Mouse (Mus musculus) testis, adult 2 months (tissue): ENCODE results near the gene Gm44790.

Experiments used
- CTCF ChIP-seq: fragments of 200-500 bp; IDR thresholded peaks from 2 replicates; pipeline ENCODE4 v1.5.1; 2012; ENCODE audit warnings: low read depth, mild to moderate bottlenecking, inconsistent platforms, low read length, moderate library complexity; ENCODE audit not compliant: control insufficient read depth, insufficient read depth, insufficient replicate concordance
- POLR2A ChIP-seq: fragments of 200-500 bp; IDR thresholded peaks from 2 replicates; pipeline ENCODE4 v1.6.1; 2012; ENCODE audit warnings: low read depth, mild to moderate bottlenecking, inconsistent platforms, low read length, moderate library complexity; ENCODE audit not compliant: control insufficient read depth

GRCm38 (mm10) chr6:86400972-86401371 lies 25.5 kb upstream of the Gm44790 start:
- TF ChIP-seq POLR2A (no peak), CTCF (peak; percentile 41; the same call in 1 of the 2 replicates)
